Mouse (Mus musculus) intestine, embryonic 15.5 days (tissue): ENCODE data around the gene Tmem39a. TPM values are rescaled to one million over a fixed set of nuclear protein-coding genes. Genes with fewer than 3 reads are reported as not detected.

Source experiments
- ATAC-seq: fragments of 200-750 bp; cut with Nextera tagmentation; 2 replicates; pipeline ENCODE4 v1.8.0; 2017; ENCODE audit warnings: moderate TSS enrichment, moderate library complexity
- H3K27ac ChIP-seq: fragments of 300-500 bp; sonication (generic); 2 replicates; pipeline ENCODE4 v1.5.1; 2015; ENCODE audit warnings: mild to moderate bottlenecking, inconsistent platforms
- H3K27me3 ChIP-seq: fragments of 300-500 bp; sonication (generic); replicated peaks from 2 replicates; pipeline ENCODE4 v1.6.1; 2015; ENCODE audit warnings: inconsistent platforms
- H3K36me3 ChIP-seq: fragments of 300-500 bp; sonication (generic); 2 replicates; pipeline ENCODE4 v1.6.1; 2015; ENCODE audit warnings: inconsistent platforms
- H3K4me1 ChIP-seq: fragments of 300-500 bp; sonication (generic); replicated peaks from 2 replicates; pipeline ENCODE4 v1.6.1; 2015; ENCODE audit warnings: inconsistent platforms
- H3K4me2 ChIP-seq: fragments of 300-500 bp; sonication (generic); replicated peaks from 2 replicates; pipeline ENCODE4 v1.6.1; 2015; ENCODE audit warnings: mild to moderate bottlenecking, inconsistent platforms
- H3K4me3 ChIP-seq: fragments of 300-500 bp; sonication (generic); replicated peaks from 2 replicates; pipeline ENCODE4 v1.5.1; 2015; ENCODE audit warnings: inconsistent platforms
- H3K9ac ChIP-seq: fragments of 300-500 bp; sonication (generic); 2 replicates; pipeline ENCODE4 v1.6.1; 2015; ENCODE audit warnings: inconsistent platforms
- H3K9me3 ChIP-seq: fragments of 300-500 bp; sonication (generic); 2 replicates; pipeline ENCODE4 v1.6.1; 2016; ENCODE audit warnings: inconsistent platforms
- WGBS: fragments of 180-500 bp; shearing (Covaris S2); methylation state at CpG from one replicate; pipeline ENCODE4 v1.1.7; 2015; 5-methylcytosine and 5-hydroxymethylcytosine counted together
- polyA plus RNA-seq: library from polyadenylated mRNA; unstranded; fragments of >200 nt; fragmentation: Nextera tagmentation; extraction: Ambion mirVana; gene quantifications from 2 replicates; pipeline ENCODE4 v1.2.1, GENCODE M21; 2015

The Tmem39a gene
- polyA plus RNA-seq, 1 experiment from 2014 or later: 89.5 TPM

DNA sequence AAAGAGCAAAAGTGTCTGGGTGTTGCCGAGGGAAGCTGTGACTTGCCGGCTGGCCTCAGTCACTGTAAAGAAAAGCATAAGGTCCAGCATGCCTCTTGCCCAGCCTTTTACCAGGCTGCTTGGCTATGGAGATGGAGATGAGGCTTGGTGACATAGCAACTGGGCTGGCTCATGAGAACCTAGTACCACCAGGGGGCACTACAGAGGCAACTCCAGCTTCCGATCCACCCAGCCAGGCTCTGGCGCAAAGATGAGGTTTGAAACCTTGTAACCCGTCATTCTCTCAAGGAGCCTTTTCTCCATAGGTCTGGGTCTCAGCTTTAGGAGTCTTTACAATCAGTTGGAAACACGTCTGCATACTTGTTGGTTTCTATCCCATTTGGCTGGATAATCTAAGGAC, 60.6 kb downstream of the Tmem39a start:
- Histone ChIP-seq H3K9ac (no peak overlapping the region), H3K36me3 (no peaks in the 10 kb centered on the region), H3K27ac (no peak overlapping the region), H3K4me3 (no peak overlapping the region), H3K4me2 (no peak overlapping the region), H3K9me3 (no peaks in the 10 kb centered on the region), H3K4me1 (no peaks in the 10 kb centered on the region), H3K27me3 (no peaks in the 10 kb centered on the region)
- peak; percentile 71; the same call in 1 of the 2 replicates for ATAC-seq
- WGBS: 22% methylated on average over 6 of the region's 6 CpGs

DNA sequence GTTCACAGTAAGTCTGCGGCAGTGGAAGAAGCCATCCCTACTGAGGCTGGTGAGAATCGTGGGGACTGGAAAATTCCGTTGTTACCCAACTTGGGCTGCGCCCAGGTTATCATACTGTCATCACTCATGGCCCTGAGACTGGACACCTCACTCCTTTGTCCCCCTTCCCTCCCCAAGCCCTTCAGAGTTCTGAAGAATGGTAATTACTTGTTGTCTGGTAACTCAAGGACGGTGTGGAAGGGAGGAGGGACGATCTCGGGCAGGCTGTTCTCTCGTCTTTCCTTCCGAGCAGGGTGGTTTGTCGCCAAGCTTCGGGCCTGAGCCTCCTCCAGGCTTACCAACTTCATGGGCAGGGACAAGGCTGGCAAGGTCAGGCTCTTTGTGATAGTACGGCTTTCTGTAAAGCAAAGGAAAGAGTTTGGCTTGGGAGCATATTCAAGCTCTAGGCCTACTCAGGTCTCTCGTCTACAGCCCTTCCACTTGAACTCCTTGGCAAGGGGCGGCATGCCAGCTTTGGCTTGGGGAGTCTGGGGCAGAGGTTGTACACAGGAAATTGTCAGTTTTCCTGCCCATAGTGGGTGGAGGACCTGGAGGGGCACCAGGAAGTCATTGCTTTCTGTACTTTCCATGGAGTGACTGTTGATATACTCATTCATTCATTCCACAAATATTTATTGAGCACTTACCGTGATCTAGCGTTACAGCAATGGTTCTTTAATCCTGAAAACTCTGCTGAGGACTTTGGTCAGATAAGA, 62.4 kb downstream of the Tmem39a start:
- H3K4me2 ChIP-seq: no peak overlapping the region
- H3K36me3 ChIP-seq: no peaks in the 10 kb centered on the region
- no peaks in the 10 kb centered on the region for H3K27me3 ChIP-seq
- H3K4me3 ChIP-seq: no peak overlapping the region
- 87% methylated on average over 16 of the region's 16 CpGs for WGBS
- H3K4me1 ChIP-seq: no peaks in the 10 kb centered on the region
- no peak overlapping the region for H3K27ac ChIP-seq
- ATAC-seq: no peak
- no peaks in the 10 kb centered on the region for H3K9me3 ChIP-seq
- H3K9ac ChIP-seq: no peak overlapping the region

DNA sequence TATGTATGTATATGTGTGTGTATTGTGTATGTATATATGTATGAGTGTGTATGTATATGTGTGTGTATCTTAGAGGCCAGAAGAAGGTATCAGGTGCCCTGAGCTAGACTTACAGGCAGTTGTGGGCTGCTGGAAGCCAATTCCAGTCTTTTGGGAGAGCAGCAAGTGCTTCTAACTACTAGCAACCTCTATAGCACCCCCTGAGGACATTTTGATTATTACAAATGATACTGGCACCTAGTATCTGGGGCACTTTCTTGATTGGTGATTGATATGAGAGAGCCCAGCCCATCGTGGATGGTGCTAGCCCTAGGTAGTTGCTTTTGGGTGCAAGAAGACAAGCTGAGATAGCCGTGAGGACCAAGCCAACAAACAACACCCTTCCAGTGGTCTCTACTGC, 63.8 kb downstream of the Tmem39a start:
- Histone ChIP-seq H3K9ac (no peak overlapping the region), H3K36me3 (no peaks in the 10 kb centered on the region), H3K27me3 (no peaks in the 10 kb centered on the region), H3K4me3 (no peak overlapping the region), H3K27ac (no peak overlapping the region), H3K4me1 (no peaks in the 10 kb centered on the region), H3K4me2 (no peak overlapping the region), H3K9me3 (no peaks in the 10 kb centered on the region)
- no peak for ATAC-seq
- WGBS: 61% methylated on average over 2 of the region's 2 CpGs

DNA sequence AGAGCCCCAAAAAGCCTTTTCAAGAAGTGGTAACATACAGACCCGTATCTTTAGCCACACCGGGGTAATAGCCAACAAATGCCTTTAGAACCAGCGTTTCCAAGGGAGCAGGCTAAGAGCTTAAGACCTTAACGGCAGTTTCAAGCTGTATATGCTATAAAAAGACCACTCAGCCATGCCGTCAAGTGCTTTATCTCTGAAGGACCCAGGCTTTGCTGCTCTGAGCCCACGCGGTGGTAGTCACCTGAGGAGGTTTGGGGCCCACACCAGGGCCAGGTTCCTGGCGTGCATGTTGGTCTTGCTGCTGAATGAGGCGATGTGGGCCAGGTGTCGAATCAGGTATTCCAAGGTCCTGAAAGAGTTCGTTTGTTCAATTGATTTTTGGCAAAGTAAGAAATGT, 65.8 kb downstream of the Tmem39a start:
- H3K9ac ChIP-seq: no peak overlapping the region
- no peak overlapping the region for H3K4me3 ChIP-seq
- no peaks in the 10 kb centered on the region for H3K4me1 ChIP-seq
- no peak overlapping the region for H3K27ac ChIP-seq
- no peaks in the 10 kb centered on the region for H3K9me3 ChIP-seq
- H3K36me3 ChIP-seq: no peaks in the 10 kb centered on the region
- no peak for ATAC-seq
- H3K4me2 ChIP-seq: no peak overlapping the region
- 71% methylated on average over 11 of the region's 11 CpGs for WGBS
- no peaks in the 10 kb centered on the region for H3K27me3 ChIP-seq

DNA sequence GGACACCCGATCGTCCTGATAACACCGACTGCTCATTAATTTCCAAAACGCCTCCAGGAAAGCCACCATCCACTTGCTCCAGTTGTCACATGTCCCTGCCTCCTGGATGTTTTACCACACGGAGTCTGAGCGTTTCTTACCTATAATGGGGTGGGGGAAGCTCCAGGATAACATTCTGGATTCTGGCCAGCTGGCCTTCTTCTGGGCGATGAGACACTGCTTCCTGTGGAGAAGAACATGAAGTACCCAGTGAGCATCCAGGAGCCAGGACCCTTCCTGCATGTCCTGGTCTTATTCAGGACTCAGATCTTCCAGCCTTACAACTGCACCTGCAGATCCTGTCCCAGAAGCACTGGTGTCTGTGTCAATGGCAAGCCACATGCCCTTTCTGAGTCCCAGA, 66.9 kb downstream of the Tmem39a start:
- H3K27me3 ChIP-seq: no peaks in the 10 kb centered on the region
- H3K4me3 ChIP-seq: no peak overlapping the region
- no peaks in the 10 kb centered on the region for H3K9me3 ChIP-seq
- no peaks in the 10 kb centered on the region for H3K4me1 ChIP-seq
- no peak overlapping the region for H3K4me2 ChIP-seq
- no peak overlapping the region for H3K27ac ChIP-seq
- no peak overlapping the region for H3K9ac ChIP-seq
- no peaks in the 10 kb centered on the region for H3K36me3 ChIP-seq
- WGBS: 82% methylated on average over 7 of the region's 7 CpGs
- no peak for ATAC-seq

DNA sequence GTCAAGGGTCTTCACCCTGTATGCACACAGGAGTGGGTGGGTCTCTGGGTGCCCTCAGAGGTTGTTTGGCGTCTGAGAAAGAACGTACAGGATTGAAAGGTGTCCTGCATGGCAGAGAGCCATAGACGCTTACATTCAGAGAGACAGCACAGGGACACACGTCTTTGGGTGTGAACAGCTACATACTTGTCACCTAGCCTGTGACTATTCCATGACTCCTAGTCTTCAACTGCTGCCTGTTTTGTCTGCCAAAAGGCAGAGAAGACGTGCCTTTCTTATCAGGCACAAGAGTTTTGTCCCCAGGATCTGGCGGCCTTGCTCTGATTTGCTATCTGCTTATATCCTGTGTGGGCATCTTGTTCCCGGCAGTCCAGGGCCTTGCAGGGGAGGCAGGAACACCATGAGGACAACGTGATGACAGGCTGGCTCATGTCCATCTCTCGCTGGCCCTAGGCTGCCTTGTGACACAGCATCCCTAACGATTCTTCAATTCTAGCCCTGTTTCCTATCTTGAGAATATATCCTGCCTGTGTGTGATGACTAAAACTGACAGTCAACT, 67.4 kb downstream of the Tmem39a start:
- ATAC-seq: no peak
- no peaks in the 10 kb centered on the region for H3K9me3 ChIP-seq
- no peak overlapping the region for H3K9ac ChIP-seq
- H3K4me3 ChIP-seq: no peak overlapping the region
- no peaks in the 10 kb centered on the region for H3K27me3 ChIP-seq
- H3K36me3 ChIP-seq: no peaks in the 10 kb centered on the region
- 76% methylated on average over 10 of the region's 10 CpGs for WGBS
- no peak overlapping the region for H3K27ac ChIP-seq
- H3K4me1 ChIP-seq: no peaks in the 10 kb centered on the region
- H3K4me2 ChIP-seq: no peak overlapping the region

DNA sequence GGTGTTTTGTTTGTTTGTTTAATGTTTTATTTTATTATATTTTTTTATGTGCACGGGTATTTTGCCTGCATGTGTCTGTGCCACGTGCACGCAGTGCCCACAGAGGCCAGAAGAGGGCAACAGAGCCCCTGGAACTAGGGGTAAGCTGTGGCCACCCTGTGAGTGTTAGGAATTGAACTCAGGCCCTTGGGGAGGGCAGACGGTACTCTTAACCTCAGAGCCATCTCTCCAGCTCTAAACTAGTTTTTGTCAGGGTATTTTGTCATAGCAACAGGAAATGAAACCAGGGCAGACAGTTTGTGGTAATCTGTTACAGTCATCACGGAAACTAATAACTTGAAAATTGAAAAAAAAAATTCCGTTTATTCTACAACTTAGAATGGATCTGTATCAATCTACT, 73.6 kb downstream of the Tmem39a start:
- Histone ChIP-seq H3K4me1 (no peaks in the 10 kb centered on the region), H3K9ac (no peak overlapping the region), H3K36me3 (no peaks in the 10 kb centered on the region), H3K9me3 (no peaks in the 10 kb centered on the region), H3K4me3 (no peak overlapping the region), H3K4me2 (no peak overlapping the region), H3K27me3 (no peaks in the 10 kb centered on the region), H3K27ac (no peak overlapping the region)
- no peak for ATAC-seq
- WGBS: 62% methylated on average over 6 of the region's 6 CpGs

DNA sequence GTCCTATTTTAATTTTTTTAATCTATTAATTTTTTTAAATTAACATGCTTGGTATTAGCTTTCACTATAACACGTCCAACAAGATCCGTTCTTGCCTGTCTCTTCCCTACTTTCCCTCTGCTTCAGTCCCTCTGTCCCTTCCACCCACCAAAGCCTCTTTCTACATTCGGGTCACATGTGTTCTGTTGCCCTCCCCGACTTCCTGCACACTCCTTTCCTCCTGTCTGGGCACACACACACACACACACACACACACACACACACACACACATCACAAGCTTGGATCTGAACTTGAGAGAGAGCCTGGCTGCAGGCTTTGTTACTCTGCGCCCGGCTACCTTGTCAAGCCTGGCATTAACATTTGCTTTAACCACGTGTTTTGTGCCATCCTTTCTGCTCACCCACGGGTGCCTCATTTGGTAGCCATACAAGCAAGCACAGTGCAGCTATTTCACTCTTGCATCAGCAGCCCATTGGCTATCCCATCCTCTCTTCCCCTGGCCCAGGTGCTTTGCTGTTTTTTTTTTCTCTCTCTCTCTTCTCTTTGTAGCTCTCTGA, 77.4 kb downstream of the Tmem39a start:
- no peak overlapping the region for H3K9ac ChIP-seq
- no peaks in the 10 kb centered on the region for H3K4me1 ChIP-seq
- H3K36me3 ChIP-seq: no peaks in the 10 kb centered on the region
- WGBS: 69% methylated on average over 8 of the region's 8 CpGs
- no peaks in the 10 kb centered on the region for H3K27me3 ChIP-seq
- H3K9me3 ChIP-seq: no peaks in the 10 kb centered on the region
- no peak overlapping the region for H3K27ac ChIP-seq
- no peak overlapping the region for H3K4me3 ChIP-seq
- H3K4me2 ChIP-seq: no peak overlapping the region
- no peak for ATAC-seq

DNA sequence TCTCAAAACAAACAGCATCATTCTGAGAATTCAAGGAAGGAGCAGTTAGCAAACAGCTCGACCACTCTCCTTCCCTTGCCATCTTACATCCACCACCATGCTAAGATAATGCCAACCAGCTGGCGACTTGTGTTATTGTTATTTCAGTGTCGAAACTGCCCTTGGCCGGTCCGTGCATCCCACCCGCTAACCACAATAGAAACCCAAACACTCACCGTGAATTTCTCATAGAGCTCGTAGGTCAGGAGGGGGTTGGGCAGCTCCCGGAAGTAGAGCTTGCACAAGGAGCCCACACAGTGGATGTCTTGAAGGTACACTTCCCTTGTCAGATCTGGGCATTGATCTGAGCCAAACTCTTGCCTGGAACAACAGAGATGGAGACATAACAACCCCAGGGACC, 78.2 kb downstream of the Tmem39a start:
- WGBS: 76% methylated on average over 9 of the region's 9 CpGs
- Histone ChIP-seq H3K4me1 (no peaks in the 10 kb centered on the region), H3K27ac (no peak overlapping the region), H3K9me3 (no peaks in the 10 kb centered on the region), H3K27me3 (no peaks in the 10 kb centered on the region), H3K9ac (no peak overlapping the region), H3K4me2 (no peak overlapping the region), H3K36me3 (no peaks in the 10 kb centered on the region), H3K4me3 (no peak overlapping the region)
- ATAC-seq: no peak

DNA sequence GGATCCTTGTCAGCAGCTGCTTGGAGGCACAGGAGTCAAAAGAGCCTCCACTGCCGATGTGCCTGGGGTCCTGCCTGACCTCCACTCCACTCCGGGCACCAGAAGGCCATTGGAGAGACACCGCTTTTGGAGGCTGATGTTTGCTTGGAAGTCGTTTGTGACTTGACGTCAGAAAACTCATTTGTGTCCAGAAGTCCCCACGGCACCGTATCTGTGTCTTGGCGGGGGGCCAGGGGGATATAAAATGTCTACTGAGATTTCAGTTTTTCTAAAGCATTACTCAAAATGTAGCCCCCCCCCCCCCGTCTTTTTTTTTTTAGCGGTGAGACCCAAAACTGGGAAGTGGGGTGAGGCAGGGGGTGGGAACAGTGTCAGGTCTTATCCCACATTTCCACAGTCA, 78.6 kb downstream of the Tmem39a start:
- H3K9me3 ChIP-seq: no peaks in the 10 kb centered on the region
- H3K27me3 ChIP-seq: no peaks in the 10 kb centered on the region
- ATAC-seq: no peak
- H3K27ac ChIP-seq: no peak overlapping the region
- H3K36me3 ChIP-seq: no peaks in the 10 kb centered on the region
- 75% methylated on average over 10 of the region's 10 CpGs for WGBS
- no peak overlapping the region for H3K4me3 ChIP-seq
- H3K4me1 ChIP-seq: no peaks in the 10 kb centered on the region
- H3K4me2 ChIP-seq: no peak overlapping the region
- H3K9ac ChIP-seq: no peak overlapping the region

Other genes starting within 250 kb of the Tmem39a start
- gene Maats1, start 216.6 kb upstream of the Tmem39a start, polyA plus RNA-seq: 0.08 and 0.18 TPM in 2 replicates
- 233 TPM in 2 replicates for gene Cox17, start 211.7 kb upstream of the Tmem39a start, polyA plus RNA-seq
- gene Gm21987, start 211.7 kb upstream of the Tmem39a start, polyA plus RNA-seq: 0.53 TPM in 1 of 2 replicates, not detected in the other
- 14.8 and 15.4 TPM in 2 replicates for gene Popdc2, start 196.5 kb upstream of the Tmem39a start, polyA plus RNA-seq
- gene Pla1a, start 125.6 kb upstream of the Tmem39a start, polyA plus RNA-seq: 1.3 and 1.7 TPM in 2 replicates
- 83.4 and 84.7 TPM in 2 replicates for gene Adprh, start 106.0 kb upstream of the Tmem39a start, polyA plus RNA-seq
- gene Cd80, start 103.1 kb upstream of the Tmem39a start, polyA plus RNA-seq: 0.18 and 0.21 TPM in 2 replicates
- 25.6 and 26.6 TPM in 2 replicates for gene Timmdc1, start 36.0 kb upstream of the Tmem39a start, polyA plus RNA-seq
- 35.6 and 38.6 TPM in 2 replicates for gene Poglut1, start 8.4 kb upstream of the Tmem39a start, polyA plus RNA-seq
- 6.8 and 7.6 TPM in 2 replicates for gene Arhgap31, start 154.6 kb downstream of the Tmem39a start, polyA plus RNA-seq
- 21.5 and 22.1 TPM in 2 replicates for gene B4galt4, start 183.6 kb downstream of the Tmem39a start, polyA plus RNA-seq
- gene Upk1b, start 241.6 kb downstream of the Tmem39a start, polyA plus RNA-seq: 14.4 and 16.8 TPM in 2 replicates